Mouse (Mus musculus) kidney, embryonic 15.5 days (tissue): Measurements from ENCODE around the gene Galnt10. TPM values are rescaled to one million over a fixed set of nuclear protein-coding genes. Genes with fewer than 3 reads are reported as not detected.
"Not testable (repeated sequence)": the region's sequence is repeated elsewhere in the genome, so short reads cannot be mapped to it uniquely, and the experiment has no call there.

Experiments
- ATAC-seq: fragments of 200-750 bp; cut with Nextera tagmentation; replicated peaks from 2 replicates; pipeline ENCODE4 v1.8.0; 2017; ENCODE audit warnings: moderate TSS enrichment; ENCODE audit not compliant: low FRiP score
- H3K27ac ChIP-seq: fragments of 300-500 bp; sonication (generic); 2 replicates; pipeline ENCODE4 v1.5.1; 2015; ENCODE audit warnings: mild to moderate bottlenecking, inconsistent platforms
- H3K27me3 ChIP-seq: fragments of 300-500 bp; sonication (generic); 2 replicates; pipeline ENCODE4 v1.6.1; 2015; ENCODE audit warnings: inconsistent platforms
- H3K36me3 ChIP-seq: fragments of 300-500 bp; sonication (generic); 2 replicates; pipeline ENCODE4 v1.6.1; 2015; ENCODE audit warnings: inconsistent platforms
- H3K4me1 ChIP-seq: fragments of 300-500 bp; sonication (generic); 2 replicates; pipeline ENCODE4 v1.6.1; 2015; ENCODE audit warnings: inconsistent platforms
- H3K4me2 ChIP-seq: fragments of 300-500 bp; sonication (generic); 2 replicates; pipeline ENCODE4 v1.6.1; 2015; ENCODE audit warnings: moderate library complexity, mild to moderate bottlenecking, inconsistent platforms
- H3K4me3 ChIP-seq: fragments of 300-500 bp; sonication (generic); replicated peaks from 2 replicates; pipeline ENCODE4 v1.5.1; 2015; ENCODE audit warnings: mild to moderate bottlenecking, inconsistent platforms
- H3K9ac ChIP-seq: fragments of 300-500 bp; sonication (generic); 2 replicates; pipeline ENCODE4 v1.6.1; 2015; ENCODE audit warnings: mild to moderate bottlenecking, inconsistent platforms
- H3K9me3 ChIP-seq: fragments of 300-500 bp; sonication (generic); replicated peaks from 2 replicates; pipeline ENCODE4 v1.6.1; 2016; ENCODE audit warnings: inconsistent platforms
- WGBS: fragments of 180-500 bp; shearing (Covaris S2); methylation state at CpG from one replicate; pipeline ENCODE4 v1.1.7; 2015; ENCODE audit warnings: mixed read lengths; 5-methylcytosine and 5-hydroxymethylcytosine counted together
- polyA plus RNA-seq: library from polyadenylated mRNA; unstranded; fragments of >200 nt; fragmentation: Nextera tagmentation; extraction: Ambion mirVana; gene quantifications from 2 replicates; pipeline ENCODE4 v1.2.1, GENCODE M21; 2015

The Galnt10 gene
- polyA plus RNA-seq, 1 experiment from 2014 or later: 23.6 TPM

GRCm38 (mm10) chr11:57805047-57805446 is 159.8 kb downstream of the Galnt10 start:
- no peaks in the 10 kb centered on the region for H3K9me3 ChIP-seq
- ATAC-seq: no peak
- no peak overlapping the region for H3K4me2 ChIP-seq
- H3K36me3 ChIP-seq: peaks cover 30% of the 10 kb centered on the region
- H3K4me1 ChIP-seq: peaks cover 27% of the 10 kb centered on the region
- H3K27ac ChIP-seq: no peak overlapping the region
- H3K9ac ChIP-seq: no peak overlapping the region
- 76% methylated on average over 3 of the region's 3 CpGs for WGBS
- H3K27me3 ChIP-seq: no peaks in the 10 kb centered on the region
- H3K4me3 ChIP-seq: no peak overlapping the region

- no peaks in the 10 kb centered on the region for H3K4me1 ChIP-seq
- H3K36me3 ChIP-seq: peaks cover 49% of the 10 kb centered on the region
- no peak for ATAC-seq
- H3K9me3 ChIP-seq: no peaks in the 10 kb centered on the region
- H3K9ac ChIP-seq: no peak overlapping the region
- no peak overlapping the region for H3K4me3 ChIP-seq
- H3K4me2 ChIP-seq: no peak overlapping the region
- 93% methylated on average over 17 of the region's 17 CpGs for WGBS
- H3K27ac ChIP-seq: no peak overlapping the region
- no peaks in the 10 kb centered on the region for H3K27me3 ChIP-seq
Observed at GRCm38 (mm10) chr11:57809017-57809731, 163.9 kb downstream of the Galnt10 start.

GRCm38 (mm10) chr11:57809732-57810098 is 164.5 kb downstream of the Galnt10 start:
- no peak overlapping the region for H3K4me3 ChIP-seq
- no peaks in the 10 kb centered on the region for H3K9me3 ChIP-seq
- H3K27me3 ChIP-seq: no peaks in the 10 kb centered on the region
- 91% methylated on average over 8 of the region's 8 CpGs for WGBS
- ATAC-seq: no peak
- H3K4me1 ChIP-seq: no peaks in the 10 kb centered on the region
- no peak overlapping the region for H3K4me2 ChIP-seq
- H3K27ac ChIP-seq: no peak overlapping the region
- H3K36me3 ChIP-seq: peaks cover 49% of the 10 kb centered on the region
- no peak overlapping the region for H3K9ac ChIP-seq

GRCm38 (mm10) chr11:57811006-57811405 is 165.8 kb downstream of the Galnt10 start:
- Histone ChIP-seq H3K27me3 (no peaks in the 10 kb centered on the region), H3K9ac (no peak overlapping the region), H3K9me3 (no peaks in the 10 kb centered on the region), H3K4me1 (no peaks in the 10 kb centered on the region), H3K4me2 (no peak overlapping the region), H3K36me3 (peaks cover 50% of the 10 kb centered on the region), H3K4me3 (no peak overlapping the region), H3K27ac (no peak overlapping the region)
- no peak for ATAC-seq
- 79% methylated on average over 7 of the region's 7 CpGs for WGBS

GRCm38 (mm10) chr11:57812212-57812611 is 167.0 kb downstream of the Galnt10 start:
- no peaks in the 10 kb centered on the region for H3K9me3 ChIP-seq
- ATAC-seq: no peak
- H3K36me3 ChIP-seq: peaks cover 44% of the 10 kb centered on the region
- H3K4me3 ChIP-seq: no peak overlapping the region
- no peak overlapping the region for H3K9ac ChIP-seq
- H3K4me1 ChIP-seq: no peaks in the 10 kb centered on the region
- 96% methylated on average over 8 of the region's 8 CpGs for WGBS
- H3K27me3 ChIP-seq: no peaks in the 10 kb centered on the region
- no peak overlapping the region for H3K27ac ChIP-seq
- H3K4me2 ChIP-seq: no peak overlapping the region

- Histone ChIP-seq H3K9me3 (no peaks in the 10 kb centered on the region), H3K4me1 (peaks cover 4% of the 10 kb centered on the region; the same call in 1 of the 2 replicates), H3K4me2 (no peak overlapping the region), H3K4me3 (no peak overlapping the region), H3K36me3 (peaks cover 35% of the 10 kb centered on the region), H3K27ac (no peak overlapping the region), H3K9ac (no peak overlapping the region), H3K27me3 (0 out of 2 replicates have a peak, but pooled peaks cover under 1% of the 10 kb centered on the region)
- 89% methylated on average over 3 of the region's 3 CpGs for WGBS
- no peak for ATAC-seq
Observed at GRCm38 (mm10) chr11:57813641-57814040, 168.4 kb downstream of the Galnt10 start.

GRCm38 (mm10) chr11:57818189-57818588 is 172.9 kb downstream of the Galnt10 start:
- ATAC-seq: no peak

GRCm38 (mm10) chr11:57819999-57820581 is 174.8 kb downstream of the Galnt10 start:
- 31% methylated on average over 9 of the region's 9 CpGs for WGBS
- Histone ChIP-seq H3K36me3 (peaks cover 3% of the 10 kb centered on the region; the same call in 1 of the 2 replicates), H3K4me1 (peaks cover 4% of the 10 kb centered on the region; the same call in 1 of the 2 replicates), H3K9me3 (no peaks in the 10 kb centered on the region), H3K27ac (no peak overlapping the region), H3K27me3 (peaks cover 32% of the 10 kb centered on the region), H3K9ac (no peak overlapping the region), H3K4me2 (no peak overlapping the region), H3K4me3 (no peak overlapping the region)
- ATAC-seq: 0 out of 2 replicates have a peak, but pooled peaks have one; percentile 30

More at GRCm38 (mm10) chr11:57818189-57818588, 172.9 kb downstream of the Galnt10 start:
- H3K27ac ChIP-seq: no peak overlapping the region
- H3K4me2 ChIP-seq: no peak overlapping the region
- WGBS: 90% methylated on average over 4 of the region's 4 CpGs
- H3K4me3 ChIP-seq: no peak overlapping the region
- peaks cover 4% of the 10 kb centered on the region; the same call in 1 of the 2 replicates for H3K4me1 ChIP-seq
- H3K27me3 ChIP-seq: peaks cover 15% of the 10 kb centered on the region; the same call in 1 of the 2 replicates
- no peaks in the 10 kb centered on the region for H3K9me3 ChIP-seq
- H3K9ac ChIP-seq: no peak overlapping the region
- H3K36me3 ChIP-seq: peaks cover 4% of the 10 kb centered on the region; the same call in 1 of the 2 replicates

GRCm38 (mm10) chr11:57823159-57823558 is 177.9 kb downstream of the Galnt10 start:
- H3K4me1 ChIP-seq, H3K27ac ChIP-seq, H3K9me3 ChIP-seq, H3K4me2 ChIP-seq, H3K9ac ChIP-seq, H3K36me3 ChIP-seq, H3K4me3 ChIP-seq, ATAC-seq: not testable (repeated sequence)
- 89% methylated on average over 2 of the region's 2 CpGs for WGBS
- H3K27me3 ChIP-seq: peaks cover 62% of the 10 kb centered on the region

GRCm38 (mm10) chr11:57823714-57824113 is 178.5 kb downstream of the Galnt10 start:
- peaks cover 66% of the 10 kb centered on the region for H3K27me3 ChIP-seq
- H3K9ac ChIP-seq: no peak overlapping the region
- ATAC-seq: no peak
- H3K4me2 ChIP-seq: no peak overlapping the region
- H3K4me1 ChIP-seq: peaks cover 11% of the 10 kb centered on the region
- H3K4me3 ChIP-seq: no peak overlapping the region
- no peaks in the 10 kb centered on the region for H3K36me3 ChIP-seq
- no peaks in the 10 kb centered on the region for H3K9me3 ChIP-seq
- 75% methylated on average over 7 of the region's 7 CpGs for WGBS
- no peak overlapping the region for H3K27ac ChIP-seq

GRCm38 (mm10) chr11:57825234-57825633 is 180.0 kb downstream of the Galnt10 start:
- not testable (repeated sequence) for ATAC-seq, H3K9ac ChIP-seq, H3K4me2 ChIP-seq, H3K9me3 ChIP-seq, H3K36me3 ChIP-seq, H3K27ac ChIP-seq, H3K4me3 ChIP-seq
- Histone ChIP-seq H3K27me3 (peaks cover 70% of the 10 kb centered on the region), H3K4me1 (peaks cover 19% of the 10 kb centered on the region)
- 62% methylated on average over 11 of the region's 11 CpGs for WGBS

- H3K27me3 ChIP-seq: peaks cover 89% of the 10 kb centered on the region
- no peaks in the 10 kb centered on the region for H3K36me3 ChIP-seq
- peak overlapping the region; percentile 65 for H3K4me2 ChIP-seq
- H3K4me3 ChIP-seq: peak overlapping the region; percentile 37
- peaks cover 28% of the 10 kb centered on the region for H3K4me1 ChIP-seq
- H3K9ac ChIP-seq: 0 out of 2 replicates have a peak overlapping the region, but pooled peaks have one; percentile 17
- ATAC-seq: no peak
- under 1% methylated on average over 41 of the region's 41 CpGs for WGBS
- no peaks in the 10 kb centered on the region for H3K9me3 ChIP-seq
- no peak overlapping the region for H3K27ac ChIP-seq
Observed at GRCm38 (mm10) chr11:57827048-57827914, 182.0 kb downstream of the Galnt10 start.
